Mouse (Mus musculus): ENCODE data around the gene Asic2. TPM values are rescaled to one million over a fixed set of nuclear protein-coding genes. Genes with fewer than 3 reads are reported as not detected.

Gene Asic2
- total RNA-seq, 2 experiments from 2014 or later = not detected

DNA sequence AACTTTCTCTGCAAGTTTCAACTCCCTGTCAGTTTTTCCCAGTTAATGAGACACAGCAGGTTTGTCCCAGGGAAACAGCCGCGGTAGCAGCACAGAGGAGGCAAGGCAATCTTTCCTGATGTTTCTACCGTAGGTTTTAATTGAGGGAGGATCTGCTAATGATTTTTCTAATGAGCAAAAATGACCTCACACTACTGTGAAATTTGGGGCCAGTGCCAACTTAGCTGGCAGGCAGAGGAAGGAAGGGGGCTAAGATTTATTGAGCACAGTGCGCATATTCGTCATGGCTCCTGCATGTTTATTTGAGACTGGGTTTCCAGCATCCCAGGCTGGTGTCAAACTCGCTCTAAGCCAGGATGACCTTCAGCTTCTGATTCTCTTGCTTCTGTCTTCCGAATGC is 957.5 kb downstream of the Asic2 start:
- no peak for ATAC-seq (replicated peaks; ENCODE audit: low FRiP score, low TSS enrichment, poor library complexity, severe bottlenecking)

- ATAC-seq (replicated peaks; ENCODE audit: low FRiP score, low TSS enrichment, poor library complexity, severe bottlenecking) = no peak
Observed at GRCm38 (mm10) chr11:81009366-81009765, 958.9 kb downstream of the Asic2 start.

DNA sequence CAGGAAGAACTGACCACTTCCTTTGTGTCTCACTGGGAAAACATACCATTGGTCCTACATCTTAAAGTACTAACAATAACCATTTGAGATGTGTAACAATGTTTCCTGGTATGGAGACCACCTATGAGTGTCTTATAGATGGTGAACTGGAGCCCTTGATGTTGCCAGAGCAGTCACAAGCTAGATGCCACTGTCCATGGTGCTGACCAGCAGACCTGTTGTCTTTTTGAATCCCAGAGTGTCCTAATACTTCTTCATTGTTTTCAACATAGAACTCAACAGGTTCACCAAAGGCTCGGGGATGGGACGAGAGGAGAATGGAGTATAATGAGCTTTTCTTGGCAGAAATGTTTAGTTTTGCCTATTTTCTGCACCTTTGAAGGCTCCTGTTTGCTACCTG is 962.4 kb downstream of the Asic2 start:
- ATAC-seq (replicated peaks; ENCODE audit: low FRiP score, low TSS enrichment, poor library complexity, severe bottlenecking) = no peak

GRCm38 (mm10) chr11:81002769-81003430 is 965.4 kb downstream of the Asic2 start:
- no peak for ATAC-seq (replicated peaks; ENCODE audit: low FRiP score, low TSS enrichment, poor library complexity, severe bottlenecking)

- ATAC-seq (replicated peaks; ENCODE audit: low FRiP score, low TSS enrichment, poor library complexity, severe bottlenecking) = no peak
Observed at GRCm38 (mm10) chr11:80995621-80996020, 972.6 kb downstream of the Asic2 start.

DNA sequence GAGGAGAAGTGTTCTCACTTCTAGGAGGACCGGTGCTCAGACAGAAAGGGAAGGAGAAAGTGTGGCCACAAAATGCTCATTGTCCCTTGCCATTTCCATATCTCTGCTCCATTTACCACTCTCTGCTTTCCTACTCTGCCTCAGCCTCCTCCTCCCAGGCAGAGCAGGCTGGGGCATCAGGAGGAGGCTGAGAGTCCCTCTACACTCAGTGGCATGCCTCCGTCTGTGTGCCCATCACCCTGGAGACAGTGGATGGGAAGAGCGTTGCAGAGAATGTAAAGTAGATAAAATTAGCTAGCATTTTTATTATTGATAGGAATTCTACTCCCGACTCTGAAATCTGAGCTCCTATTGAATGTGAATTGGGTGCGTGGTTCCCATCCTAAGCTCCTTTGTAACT is 984.7 kb downstream of the Asic2 start:
- ATAC-seq (replicated peaks; ENCODE audit: low FRiP score, low TSS enrichment, poor library complexity, severe bottlenecking) = no peak

DNA sequence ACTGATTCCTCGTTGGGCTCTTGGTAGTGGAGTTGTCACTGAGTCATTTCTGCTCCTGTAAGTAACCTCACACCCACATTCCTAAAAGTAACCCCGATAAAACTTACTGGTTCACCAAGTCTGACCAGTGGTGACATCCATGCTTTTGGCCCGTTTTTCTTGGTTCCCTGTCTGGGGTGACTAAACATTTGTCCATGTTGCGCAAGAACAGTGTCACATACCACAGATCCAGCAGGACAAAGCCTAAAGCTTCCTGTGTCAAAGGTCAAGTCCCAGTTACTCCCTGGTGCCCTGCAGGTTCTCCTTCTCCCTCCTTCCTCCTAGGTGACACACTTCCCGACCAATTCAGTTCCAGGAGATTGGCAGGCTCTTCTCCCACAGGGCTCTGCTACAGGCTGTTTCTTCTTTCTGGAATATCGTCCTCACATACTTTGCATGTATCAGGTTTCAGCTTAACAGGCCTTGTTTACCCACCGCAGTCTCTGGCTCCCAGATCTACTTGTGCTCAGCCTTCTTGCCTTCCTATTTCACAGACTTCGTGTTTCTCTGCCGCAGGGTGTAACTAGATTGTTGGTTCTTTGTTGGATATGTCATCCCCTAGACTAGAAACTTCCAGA is 991.9 kb downstream of the Asic2 start:
- no peak for ATAC-seq (replicated peaks; ENCODE audit: low FRiP score, low TSS enrichment, poor library complexity, severe bottlenecking)

DNA sequence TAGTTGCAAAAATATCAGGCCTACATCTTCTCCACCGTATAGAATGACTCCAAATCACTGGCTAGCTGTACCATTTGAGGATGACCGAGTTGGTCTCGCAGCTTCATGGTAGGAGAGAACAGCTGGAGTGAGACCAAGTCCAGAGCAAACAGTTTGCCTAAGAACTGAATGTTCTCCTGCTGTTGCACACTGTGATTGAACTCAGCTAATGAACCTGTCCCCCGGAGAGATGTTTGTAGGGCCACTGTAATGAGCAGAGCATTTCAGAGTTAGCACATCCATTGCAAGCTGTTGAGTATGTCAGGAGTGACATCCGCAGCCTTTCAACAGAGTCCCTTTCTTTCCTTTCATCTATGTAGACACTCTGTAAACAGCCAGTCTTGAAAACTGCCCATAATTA is 993.6 kb downstream of the Asic2 start:
- no peak for ATAC-seq (replicated peaks; ENCODE audit: low FRiP score, low TSS enrichment, poor library complexity, severe bottlenecking)

GRCm38 (mm10) chr11:80973976-80974375 is 994.3 kb downstream of the Asic2 start:
- no peak for ATAC-seq (replicated peaks; ENCODE audit: low FRiP score, low TSS enrichment, poor library complexity, severe bottlenecking)

- ATAC-seq (replicated peaks; ENCODE audit: low FRiP score, low TSS enrichment, poor library complexity, severe bottlenecking) = no peak
Observed at GRCm38 (mm10) chr11:80973273-80973672, 995.0 kb downstream of the Asic2 start.

- ATAC-seq (replicated peaks; ENCODE audit: low FRiP score, low TSS enrichment, poor library complexity, severe bottlenecking) = 0 out of 2 replicates have a peak, but pooled peaks have one; percentile 61
Observed at GRCm38 (mm10) chr11:80967544-80967943, 1000.7 kb downstream of the Asic2 start.

- ATAC-seq (replicated peaks; ENCODE audit: low FRiP score, low TSS enrichment, poor library complexity, severe bottlenecking) = no peak
Observed at GRCm38 (mm10) chr11:80966040-80966439, 1002.2 kb downstream of the Asic2 start.

DNA sequence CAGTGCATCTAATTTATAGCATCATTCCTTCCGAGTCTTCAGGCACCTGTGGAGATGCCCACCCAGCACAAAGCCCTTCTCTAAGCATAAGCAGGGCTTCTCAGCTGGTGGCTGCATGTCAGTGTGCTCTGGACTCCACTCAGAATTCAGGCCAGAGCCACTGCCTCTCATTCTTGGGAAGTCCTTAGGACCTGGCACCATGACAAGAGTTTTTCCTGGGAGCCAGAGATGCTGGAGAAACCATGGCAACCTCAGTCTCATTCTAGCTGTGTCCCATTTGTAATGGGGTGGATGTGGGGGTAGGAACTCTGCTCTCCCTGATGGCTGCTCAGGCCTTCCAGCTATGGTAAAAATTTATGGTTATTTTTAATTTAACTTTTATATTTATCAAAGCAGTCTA is 1006.9 kb downstream of the Asic2 start:
- no peak for ATAC-seq (replicated peaks; ENCODE audit: low FRiP score, low TSS enrichment, poor library complexity, severe bottlenecking)

- ATAC-seq (replicated peaks; ENCODE audit: low FRiP score, low TSS enrichment, poor library complexity, severe bottlenecking) = no peak
Observed at GRCm38 (mm10) chr11:80958086-80958671, 1010.1 kb downstream of the Asic2 start.

DNA sequence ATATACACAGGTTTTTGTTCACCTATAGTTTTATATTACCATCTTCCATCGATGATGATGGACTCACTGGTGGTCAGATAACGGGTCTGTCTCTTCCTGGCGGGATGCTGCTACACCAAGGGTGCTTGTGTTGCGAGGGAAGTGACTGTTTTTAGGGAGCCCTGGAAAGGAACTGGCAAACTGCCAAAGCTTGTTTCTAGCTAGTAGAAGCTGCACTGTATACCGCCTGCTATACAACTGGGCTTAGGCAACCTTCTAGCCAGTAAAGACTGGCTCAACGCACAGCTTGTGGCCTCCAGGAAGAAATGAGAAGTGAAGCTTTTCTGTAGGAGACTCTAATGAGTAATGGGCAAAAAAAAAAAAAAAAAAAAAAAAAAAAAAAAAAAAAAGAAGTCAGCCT is 1012.3 kb downstream of the Asic2 start:
- ATAC-seq (replicated peaks; ENCODE audit: low FRiP score, low TSS enrichment, poor library complexity, severe bottlenecking) = no peak

GRCm38 (mm10) chr11:80954147-80954546 is 1014.1 kb downstream of the Asic2 start:
- ATAC-seq (replicated peaks; ENCODE audit: low FRiP score, low TSS enrichment, poor library complexity, severe bottlenecking) = no peak

DNA sequence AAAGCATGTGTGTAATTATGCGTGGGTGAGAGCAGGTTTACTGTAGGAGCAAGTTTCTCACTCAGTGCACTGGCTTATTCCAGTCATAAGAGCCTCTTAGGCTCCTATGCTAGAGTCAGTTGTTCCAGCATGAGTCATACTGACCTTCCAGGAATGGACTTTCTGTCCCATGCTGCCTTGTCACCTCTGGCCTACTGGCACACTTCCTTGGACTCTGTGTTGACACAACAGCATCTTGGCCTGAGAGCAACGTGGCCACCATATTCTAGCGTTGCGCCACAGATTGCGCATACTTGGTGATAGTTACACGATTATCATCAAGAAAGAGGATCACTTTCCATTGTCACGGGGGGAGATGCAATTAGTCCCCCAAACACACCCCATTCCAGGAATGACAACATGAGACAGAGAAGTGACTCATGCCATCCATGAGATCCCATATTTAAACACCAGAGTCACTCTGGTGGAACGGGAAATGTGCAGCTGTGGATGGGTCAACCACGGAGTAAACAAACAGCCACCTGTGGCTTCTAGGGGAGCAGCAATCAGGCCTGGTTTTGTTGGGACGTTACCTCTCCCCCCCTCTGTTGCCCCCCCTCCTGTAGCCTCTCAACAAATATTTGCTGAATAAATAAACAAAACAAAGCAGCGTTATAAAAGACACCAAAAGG is 1019.1 kb downstream of the Asic2 start:
- no peak for ATAC-seq (replicated peaks; ENCODE audit: low FRiP score, low TSS enrichment, poor library complexity, severe bottlenecking)

DNA sequence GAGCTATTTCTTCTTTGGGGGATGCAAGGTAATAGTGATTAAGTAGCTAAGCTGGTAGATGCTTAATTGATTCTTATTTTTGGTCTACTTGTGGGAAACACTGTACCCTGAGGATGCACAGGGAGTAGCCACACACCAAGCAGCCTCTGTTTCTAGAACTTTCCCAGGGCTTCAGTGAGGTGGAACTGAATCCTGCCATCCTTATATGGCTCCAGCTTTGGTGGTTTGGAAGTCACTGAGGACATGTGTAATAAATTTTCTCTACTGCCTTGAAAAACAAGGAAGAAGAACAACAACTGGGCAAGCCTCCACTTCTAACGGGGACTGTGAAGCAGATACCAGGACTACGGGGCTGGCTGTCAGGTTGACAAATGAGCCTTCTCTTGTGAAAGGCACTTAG is 1020.2 kb downstream of the Asic2 start:
- no peak for ATAC-seq (replicated peaks; ENCODE audit: low FRiP score, low TSS enrichment, poor library complexity, severe bottlenecking)

DNA sequence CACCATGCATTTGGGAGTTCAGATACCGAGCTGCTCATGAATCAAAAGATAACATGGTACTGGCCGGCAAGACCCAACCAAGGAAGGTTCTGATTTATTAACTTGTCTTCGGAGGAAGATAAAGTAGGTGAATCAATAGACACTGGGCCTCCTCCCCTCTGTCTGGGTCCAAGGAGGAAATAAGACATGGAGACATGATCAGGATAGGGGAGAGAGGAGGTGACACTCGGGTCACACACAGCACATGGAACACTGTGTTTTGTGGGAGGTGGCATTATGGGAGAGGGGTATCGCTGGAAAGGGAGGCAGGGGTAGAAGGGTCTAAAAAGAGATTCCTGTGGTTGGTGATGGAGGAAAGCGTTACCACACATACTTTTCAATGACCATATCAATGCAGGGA is 1022.1 kb downstream of the Asic2 start:
- ATAC-seq (replicated peaks; ENCODE audit: low FRiP score, low TSS enrichment, poor library complexity, severe bottlenecking) = no peak

DNA sequence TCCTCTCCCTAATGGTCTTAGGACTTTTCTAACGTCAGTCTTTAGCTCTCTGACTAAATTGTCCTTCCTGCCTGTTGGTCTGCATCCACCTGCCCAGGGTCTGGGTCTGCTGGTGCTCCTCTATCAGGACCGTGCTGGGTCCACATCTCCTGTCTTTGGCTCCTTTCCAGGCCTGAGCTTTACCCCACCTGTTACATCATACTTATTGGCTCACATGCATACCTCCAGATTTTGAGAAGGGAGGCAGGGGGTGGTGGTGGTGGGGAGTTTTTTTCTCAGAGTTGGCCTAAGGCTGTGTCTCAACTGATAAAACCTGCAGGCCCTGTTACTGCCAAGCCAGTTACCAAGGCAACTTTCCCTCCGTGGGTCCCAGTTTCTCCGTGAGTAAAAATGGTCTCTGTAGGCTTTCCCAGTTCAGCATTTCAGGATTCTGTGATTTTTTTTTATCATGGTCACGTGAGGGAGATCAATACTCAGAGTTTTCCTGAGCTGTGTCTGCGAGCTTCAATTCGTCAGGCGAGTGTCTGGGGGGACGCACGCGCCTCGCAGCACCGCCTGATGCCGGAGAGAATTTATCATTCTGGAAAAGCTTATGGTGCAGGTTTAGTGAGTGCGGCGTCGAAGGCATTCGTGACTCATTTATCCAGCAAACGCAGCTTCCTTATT is 1044.8 kb downstream of the Asic2 start:
- ATAC-seq (replicated peaks; ENCODE audit: low FRiP score, low TSS enrichment, poor library complexity, severe bottlenecking) = no peak

All from megakaryocyte-erythroid progenitor cell, adult 5-6 weeks (primary cell).